Mouse (Mus musculus) neural tube, embryonic 10.5 days (tissue): ENCODE measurements around the gene Adcy4.

Experiments
- DNase-seq: peaks from one replicate; pipeline ENCODE4 v3.0.0-alpha.2; 2017; ENCODE audit warnings: low spot score; ENCODE audit errors: extremely low spot score

The Adcy4 gene

DNA sequence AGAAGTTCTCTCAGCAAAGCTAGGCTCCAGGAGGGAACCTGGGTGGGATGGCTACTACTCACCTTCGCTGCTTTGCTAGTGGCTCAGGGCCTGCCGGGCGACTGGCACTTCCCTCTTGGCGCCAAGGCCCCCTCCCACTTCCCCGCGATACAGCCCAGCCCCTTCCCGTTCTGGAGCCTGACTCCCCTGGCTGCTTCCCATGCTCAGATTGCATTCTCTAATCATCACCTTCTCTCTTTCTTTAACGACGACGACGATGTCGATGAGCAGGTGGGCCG lies at the start of gene Adcy4:
Adcy4 (minus strand) TSS at position 138 of the 278 bp plus-strand sequence.
- DNase-seq, result no peak

DNA sequence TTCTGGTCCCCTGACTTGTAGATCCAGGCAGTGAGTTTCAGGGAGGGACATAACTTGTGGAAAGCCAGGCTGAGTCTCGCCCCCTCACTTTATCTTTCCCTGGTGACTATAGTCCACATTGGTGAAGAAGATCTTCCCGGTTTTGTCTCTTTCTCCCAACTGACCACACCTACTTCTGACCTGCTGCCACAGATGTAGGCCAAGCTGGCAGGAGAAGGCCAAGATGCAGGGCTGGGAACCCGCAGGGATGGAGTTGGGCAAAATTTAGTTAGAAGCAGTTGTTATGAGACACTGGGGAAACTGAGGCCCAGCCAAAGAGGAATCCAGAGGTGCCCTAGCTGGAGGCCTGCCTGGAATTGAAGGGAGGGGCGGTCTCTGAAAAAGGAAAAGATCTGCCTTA lies 49.2 kb upstream of the Adcy4 start:
- no peak for DNase-seq

DNA sequence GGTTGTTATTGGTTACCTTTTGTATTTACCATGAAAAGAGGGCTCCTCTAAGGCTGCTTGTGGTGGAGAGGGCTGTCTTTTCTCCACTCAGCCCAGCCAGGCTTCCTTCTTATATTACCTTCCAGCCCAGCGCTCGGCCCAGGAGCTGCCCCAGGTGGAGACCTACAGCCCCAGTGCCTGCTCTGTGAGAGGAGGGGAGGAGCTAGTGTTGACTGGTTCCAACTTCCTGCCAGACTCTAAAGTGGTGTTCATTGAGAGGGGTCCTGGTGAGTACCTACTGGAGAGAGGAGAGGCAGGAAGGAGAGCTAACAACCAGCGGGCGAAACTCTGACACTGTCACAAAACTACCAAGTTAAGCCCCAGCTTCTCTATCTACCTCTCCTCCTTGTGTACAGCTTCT lies 46.4 kb upstream of the Adcy4 start:
- DNase-seq, result no peak

DNA sequence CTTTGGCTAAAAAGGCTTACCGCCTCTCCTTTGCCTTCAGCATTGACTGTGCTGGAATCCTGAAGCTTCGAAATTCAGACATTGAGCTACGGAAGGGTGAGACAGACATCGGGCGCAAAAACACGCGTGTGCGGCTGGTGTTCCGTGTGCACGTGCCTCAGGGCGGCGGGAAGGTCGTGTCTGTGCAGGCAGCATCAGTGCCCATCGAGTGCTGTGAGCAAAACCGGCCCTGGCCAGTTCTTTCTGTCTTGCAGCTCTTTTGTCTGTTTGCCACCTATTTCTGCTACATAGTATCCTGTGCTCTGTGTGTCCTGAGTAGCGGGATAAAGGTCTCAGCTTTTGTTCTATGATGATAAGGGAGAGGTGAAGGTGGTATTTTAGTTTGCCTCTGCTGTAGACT lies 46.0 kb upstream of the Adcy4 start:
- DNase-seq, result no peak

DNA sequence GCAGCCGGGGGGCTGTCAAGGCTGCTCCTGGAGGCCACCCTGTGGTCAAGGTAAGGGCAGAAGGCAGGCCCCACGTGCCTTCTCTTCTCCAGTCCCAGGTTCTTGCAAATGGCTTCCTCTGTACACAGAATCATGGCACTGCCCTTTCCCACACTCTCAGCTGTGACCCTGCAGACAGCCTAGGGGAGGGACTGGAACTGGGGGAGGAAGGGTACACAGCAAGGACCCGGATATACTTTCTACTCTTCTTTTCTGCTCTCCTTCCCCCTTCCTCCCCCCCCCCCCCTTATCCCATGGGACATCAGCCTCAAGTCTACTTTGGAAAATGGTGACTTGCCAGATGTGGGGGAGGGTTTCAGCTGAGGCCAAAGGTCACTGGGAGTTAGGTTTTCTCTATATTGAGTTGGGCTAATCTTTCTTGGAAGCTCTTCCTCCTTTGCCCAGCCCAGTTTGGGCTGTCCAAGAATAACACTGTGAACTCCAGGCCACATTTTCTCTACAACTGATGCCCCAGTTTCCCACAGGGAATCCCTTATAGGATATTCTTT lies 44.9 kb upstream of the Adcy4 start:
- no peak for DNase-seq

DNA sequence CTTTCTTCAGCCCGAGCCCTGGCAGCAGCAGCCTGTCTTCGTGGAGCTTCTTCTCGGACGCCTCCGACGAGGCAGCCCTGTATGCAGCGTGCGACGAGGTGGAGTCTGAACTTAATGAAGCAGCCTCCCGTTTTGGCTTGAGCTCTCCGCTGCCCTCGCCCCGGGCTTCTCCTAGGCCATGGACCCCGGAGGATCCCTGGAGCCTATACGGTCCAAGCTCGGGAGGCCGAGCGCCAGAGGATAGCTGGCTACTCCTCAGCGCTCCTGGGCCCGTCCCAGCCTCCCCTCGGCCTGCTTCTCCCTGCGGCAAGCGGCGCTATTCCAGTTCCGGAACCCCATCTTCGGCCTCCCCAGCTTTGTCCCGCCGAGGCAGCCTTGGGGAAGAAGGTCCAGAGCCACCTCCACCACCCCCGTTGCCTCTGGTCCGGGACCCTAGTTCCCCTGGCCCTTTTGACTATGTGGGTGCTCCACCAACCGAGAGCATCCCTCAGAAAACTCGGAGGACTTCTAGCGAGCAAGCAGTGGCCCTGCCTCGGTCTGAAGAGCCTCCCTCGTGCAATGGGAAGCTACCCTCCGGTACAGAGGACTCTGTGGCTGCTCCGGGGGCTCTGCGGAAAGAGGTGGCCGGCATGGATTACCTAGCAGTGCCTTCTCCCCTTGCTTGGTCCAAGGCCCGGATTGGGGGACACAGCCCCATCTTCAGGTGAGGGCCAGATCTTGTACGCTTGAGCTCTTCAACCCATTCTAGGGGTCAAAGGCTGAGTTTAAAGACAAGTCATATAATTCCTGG lies 42.9 kb upstream of the Adcy4 start:
- DNase-seq, result peak; percentile 64

DNA sequence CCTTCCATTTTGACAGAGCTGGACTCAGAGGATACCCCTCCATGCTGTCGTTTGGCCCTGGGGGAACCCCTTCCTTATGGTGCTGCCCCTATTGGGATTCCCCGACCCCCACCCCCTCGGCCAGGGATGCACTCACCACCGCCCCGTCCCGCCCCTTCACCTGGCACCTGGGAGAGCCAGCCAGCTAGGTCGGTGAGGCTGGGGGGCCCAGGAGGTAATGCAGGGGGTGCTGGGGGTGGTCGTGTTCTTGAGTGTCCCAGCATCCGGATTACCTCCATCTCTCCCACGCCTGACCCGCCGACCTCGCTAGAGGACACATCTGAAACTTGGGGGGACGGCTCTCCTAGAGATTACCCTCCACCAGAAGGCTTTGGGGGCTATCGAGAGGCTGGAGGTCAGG lies 42.2 kb upstream of the Adcy4 start:
- DNase-seq, result no peak

DNA sequence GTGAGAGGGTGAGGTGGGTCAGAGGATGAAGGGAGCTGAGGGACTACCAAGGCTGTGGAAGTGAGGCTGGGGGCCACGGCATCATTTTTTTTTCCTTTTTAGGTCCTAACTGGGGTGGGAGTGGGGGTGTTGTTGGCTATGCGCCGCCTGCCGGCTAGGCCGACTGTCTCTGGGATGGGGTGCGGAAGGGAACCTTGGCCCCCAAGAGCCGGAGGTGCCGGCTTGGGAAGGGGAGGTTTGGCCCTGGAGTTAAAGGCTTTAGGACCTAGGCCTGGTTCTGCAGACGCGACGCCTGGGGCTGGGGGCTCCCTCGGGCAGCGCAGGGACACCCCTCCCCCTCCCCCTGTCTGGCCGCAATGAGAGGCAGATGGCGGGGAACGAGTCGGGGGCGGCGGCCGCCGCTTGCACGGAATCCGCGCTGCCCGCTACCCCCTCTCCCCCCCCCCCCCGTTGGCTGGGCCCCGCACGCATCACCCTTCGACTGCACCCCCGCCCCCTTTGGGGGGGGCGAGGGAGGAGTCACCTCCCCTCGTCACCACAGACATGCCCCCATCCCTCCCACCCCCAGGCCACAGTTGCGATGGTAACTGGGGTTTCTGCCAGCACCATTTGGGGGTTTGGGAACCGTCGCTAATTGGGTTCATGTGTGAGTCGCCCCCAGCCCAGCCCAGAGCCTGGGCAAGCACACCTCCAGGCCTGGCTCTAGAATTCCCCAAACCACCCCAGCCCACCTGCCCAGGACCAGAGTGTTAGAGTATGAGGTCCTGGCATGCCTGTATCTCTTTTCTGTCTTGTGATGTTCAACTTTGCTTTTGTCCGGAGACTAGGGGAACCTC lies 41.5 kb upstream of the Adcy4 start:
- peak; percentile 76 for DNase-seq

DNA sequence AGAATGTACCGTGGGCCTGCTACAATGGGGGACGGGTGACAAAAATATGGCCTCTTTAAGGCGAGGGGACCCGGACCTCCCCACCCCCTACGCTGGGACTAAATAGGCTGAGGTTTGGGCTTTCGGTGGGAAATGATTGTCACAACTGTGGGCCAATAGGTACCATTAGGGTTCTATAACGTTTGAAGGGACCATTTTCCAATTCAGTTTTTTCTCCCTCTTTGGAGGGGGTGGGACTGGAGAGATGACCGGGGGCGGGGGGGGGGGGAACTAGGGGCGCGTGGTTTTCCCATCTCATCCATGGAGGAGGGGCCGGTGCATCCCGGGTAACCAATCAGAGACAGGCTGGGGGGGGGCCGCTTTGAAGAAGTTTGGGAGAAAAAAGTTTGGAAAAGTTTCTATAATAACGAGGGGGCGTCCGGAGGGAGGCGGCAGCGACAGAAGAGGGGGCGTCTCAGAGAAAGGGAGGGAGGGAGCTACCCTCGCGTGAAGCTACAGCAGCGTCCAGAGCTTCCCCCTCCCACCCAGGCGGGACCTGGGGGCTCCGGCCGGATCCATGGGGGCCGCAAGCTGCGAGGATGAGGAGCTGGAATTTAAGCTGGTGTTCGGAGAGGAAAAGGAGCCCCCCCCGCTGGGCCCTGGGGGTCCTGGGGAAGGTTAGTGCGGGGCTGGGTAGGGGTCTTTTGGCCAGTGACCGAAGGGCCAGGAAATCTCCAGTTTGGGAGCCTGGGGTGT lies 40.8 kb upstream of the Adcy4 start:
- peak; percentile 70 for DNase-seq

DNA sequence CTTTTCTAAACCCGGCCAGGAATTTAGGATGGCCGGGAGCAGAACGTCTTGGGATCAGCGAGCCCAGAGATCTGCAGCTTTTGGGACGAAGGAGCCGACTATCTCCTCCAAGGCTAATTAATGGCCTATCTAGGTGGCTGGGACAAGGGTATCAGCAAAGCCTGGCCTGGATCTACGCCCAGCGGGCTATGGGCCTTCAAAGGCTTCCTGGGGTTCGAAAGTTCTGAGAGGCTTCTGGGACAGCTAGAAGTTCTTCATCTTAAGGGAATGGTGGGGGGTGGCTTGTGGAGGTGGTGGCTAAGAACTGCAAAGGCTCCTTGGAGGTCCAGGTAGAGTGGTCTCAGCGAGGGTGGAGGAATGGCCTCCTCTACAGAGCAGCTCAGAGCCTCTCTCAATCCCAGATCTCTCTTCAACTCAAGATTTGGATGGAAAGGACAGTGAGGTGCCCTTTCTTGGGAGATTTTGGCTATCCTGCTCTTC lies 40.1 kb upstream of the Adcy4 start:
- peak; percentile 81 for DNase-seq

DNA sequence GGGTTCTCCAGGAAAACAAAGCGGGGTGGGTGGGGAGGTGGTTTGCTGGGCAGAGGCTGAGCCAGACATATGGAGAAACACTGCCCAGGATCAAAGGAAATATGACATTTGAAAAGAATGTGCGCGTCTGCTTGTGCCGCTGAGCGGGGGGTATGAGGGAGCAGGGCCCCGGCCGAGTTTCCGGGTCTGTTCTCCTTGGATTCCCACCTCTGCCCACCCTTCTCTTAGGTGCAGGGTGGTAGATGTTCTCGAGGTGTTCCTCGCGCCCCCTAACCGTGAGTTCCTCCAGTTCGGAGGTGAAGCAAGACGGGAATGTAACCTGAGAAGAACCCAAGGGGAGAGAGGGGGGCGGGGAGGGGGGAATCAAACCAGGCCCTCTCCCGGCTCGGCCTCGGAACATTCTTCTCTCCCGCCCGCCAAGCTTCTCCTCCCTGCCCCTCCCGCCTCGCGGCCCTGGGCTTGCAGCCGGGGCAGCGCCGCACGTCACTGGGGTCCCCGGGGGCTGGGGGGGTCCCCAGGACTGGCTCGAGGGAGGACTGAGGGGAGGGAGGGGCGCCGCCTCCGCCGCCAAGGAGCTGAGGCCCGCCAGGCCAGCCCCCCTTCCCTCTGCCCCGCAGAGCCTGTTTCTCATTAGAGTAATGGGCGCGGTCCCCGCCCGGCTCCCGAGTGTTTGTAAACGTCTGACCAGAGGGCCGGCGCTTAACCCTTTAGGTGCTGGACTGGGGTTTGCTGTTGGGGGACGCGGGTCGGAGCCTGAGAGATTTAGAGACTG lies 39.3 kb upstream of the Adcy4 start, which contains the start of gene Nfatc4:
Nfatc4 (plus strand) TSS at position 154 of the 772 bp plus-strand sequence.
- DNase-seq, result peak; percentile 99

DNA sequence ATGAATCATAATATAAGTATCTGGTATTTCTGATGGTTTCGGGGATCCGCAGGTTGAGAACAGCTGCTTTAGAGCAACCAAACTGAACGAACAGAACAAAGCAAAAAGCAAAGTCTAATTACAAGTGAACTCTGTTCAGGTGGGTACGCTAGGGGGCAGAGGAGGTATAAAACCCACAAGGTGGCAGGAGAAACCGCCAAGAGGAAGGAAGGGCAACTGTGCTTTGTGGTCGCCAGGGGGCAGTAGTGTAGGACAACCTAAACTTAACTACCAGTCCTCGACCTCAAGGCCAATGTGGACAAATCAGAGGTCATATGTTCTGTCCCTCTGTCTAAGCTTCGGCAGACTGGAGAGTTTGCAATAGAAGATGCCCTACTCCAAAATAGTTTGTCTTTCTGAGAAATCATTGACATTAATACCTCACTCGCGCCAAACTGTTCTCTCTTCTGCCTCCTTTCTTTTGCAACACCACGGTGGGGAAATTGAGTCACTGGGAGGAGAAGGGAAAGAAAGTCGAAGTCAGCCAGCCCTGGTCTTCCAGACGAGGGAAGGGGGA lies 38.6 kb upstream of the Adcy4 start:
- peak; percentile 83 for DNase-seq

DNA sequence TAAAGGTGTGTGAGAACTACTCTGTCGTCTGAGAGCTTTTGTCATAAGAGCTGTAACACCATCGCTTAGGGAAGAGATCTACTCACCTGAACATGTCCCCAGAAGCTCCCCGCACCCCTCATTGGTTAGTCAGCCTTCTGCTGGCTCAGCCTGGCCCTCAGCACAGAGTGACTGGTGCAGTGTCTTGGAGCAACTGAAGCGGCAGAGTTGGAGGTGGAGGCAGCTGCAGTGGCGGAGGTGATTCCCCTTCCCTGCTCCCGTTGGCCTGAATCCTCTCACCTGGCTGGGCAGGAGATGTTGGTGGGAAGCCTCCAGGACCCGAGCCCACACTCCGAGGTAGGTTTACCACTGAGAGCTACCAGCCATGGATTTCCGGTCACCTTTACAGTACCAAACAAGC lies 36.7 kb upstream of the Adcy4 start:
- DNase-seq, result no peak

DNA sequence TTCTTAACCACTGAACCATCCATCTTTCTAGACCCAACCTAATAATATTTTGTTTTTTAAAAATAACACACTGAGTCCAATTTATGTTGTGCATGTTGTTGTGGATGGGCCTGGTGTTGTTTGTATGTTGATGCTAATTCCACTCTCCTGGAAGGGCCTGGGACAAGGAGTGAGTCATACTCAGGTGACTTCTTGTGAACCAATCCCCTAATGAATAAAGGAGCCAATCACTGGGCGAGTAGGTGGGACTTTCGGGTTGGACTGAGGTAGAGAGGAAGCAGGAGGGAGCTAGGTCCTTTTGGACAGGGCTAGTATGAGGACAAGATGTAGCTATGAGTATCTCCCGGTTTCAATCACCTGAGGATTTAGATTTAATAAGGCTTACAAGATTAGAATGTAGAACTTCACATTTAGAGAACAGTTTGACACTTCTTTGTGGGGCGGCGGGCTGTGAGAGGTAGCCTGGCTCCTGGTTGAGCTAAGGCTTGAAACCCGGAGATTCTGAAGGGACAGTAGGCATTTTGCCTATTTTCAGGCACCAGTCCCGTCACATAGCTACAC lies 36.0 kb upstream of the Adcy4 start:
- DNase-seq, result no peak

DNA sequence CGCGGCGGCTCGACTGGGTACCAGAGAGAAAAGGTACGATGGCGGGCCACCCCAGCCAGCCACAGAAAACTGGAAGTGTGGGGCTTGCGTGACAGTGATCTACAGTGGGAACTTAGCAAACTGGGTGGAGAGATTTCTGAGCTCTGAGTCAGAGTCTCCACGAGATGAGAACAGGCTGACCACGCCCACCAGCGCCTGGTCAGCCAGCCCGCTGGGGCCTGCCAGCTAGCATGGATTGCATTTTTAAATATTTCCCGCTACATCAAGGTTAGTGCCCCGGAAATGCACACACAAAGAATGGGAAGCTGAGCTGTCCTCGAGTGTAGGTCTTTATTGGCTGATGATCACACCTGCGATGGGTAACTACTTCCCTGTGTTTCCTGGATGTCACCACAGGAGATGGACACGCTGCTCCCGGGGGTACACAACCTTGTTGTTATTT lies 31.4 kb upstream of the Adcy4 start:
- peak; percentile 47 for DNase-seq

DNA sequence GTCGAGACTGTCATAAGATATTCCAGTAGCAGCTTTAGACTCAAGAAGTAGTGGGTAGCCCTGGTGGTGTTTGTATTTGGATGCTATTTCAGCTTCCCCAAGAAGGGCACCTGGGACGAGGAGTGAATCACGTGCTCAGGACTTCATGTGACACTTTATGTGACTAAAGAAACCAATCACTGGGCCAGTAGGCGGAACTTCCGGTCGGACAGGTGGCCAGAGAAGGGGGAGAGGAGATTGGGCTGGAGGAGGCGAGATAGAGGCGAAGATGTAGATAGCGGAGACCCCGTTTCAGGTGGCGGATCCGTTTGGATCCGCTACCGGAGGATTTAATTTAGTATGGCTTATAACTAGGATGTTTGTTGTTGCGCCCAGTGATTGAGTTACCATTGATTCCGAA lies 31.0 kb upstream of the Adcy4 start:
- peak; percentile 60 for DNase-seq

DNA sequence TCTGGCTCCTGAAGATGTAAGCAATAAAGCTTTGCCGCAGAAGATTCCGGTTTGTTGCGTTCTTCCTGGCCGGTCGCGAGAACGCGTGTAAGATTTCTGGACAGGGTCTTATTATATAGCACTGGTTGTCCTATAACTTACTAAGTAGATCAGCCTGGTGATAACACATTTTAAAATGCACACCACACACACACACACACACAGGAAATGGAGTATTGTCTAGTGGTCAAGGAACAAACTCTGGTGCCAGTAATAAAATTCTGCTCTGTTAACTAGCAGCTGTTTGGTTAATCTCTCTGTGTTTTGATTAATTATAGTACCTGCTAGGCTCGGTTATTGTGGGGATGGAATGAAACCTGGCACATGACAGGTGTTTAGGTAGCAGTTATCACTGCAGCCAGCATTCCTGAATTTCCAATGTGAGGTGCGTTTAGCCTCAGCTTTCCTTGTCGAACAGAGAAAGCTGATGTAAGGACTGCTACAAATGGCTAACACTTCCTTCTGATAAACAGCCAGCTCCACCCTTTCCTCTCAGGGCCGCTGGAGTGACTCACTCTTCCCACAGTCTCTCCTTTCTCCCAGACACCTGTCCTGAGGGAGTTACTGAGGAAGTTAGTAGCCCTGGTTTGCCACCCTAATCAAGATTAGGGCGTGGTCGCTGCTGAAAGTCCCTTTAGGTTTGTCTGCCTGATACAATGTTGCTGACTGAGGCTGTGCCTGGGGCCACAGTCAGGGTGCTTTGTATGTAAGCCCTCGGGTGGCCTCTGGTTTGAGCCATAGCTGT lies 11.7 kb upstream of the Adcy4 start:
- DNase-seq, result no peak

DNA sequence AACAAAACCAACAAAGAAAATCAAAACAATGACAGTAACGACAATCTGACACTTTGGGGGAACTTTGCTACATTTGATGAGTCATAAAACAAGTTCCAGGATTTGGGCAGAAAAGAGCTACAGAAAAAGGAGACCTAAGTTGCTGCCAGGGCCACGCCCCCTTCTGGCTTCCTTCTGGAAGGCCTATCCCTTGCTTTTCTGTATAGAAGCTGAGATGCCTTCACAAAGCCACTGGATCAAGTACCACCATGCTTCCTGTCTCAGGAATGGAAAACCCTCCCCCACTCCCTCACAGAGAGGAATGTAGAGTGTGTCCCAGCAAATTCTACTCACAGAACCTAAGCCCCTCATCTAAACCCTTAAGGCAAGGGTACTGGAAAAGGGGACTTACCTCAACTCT lies 10.1 kb upstream of the Adcy4 start:
- no peak for DNase-seq

DNA sequence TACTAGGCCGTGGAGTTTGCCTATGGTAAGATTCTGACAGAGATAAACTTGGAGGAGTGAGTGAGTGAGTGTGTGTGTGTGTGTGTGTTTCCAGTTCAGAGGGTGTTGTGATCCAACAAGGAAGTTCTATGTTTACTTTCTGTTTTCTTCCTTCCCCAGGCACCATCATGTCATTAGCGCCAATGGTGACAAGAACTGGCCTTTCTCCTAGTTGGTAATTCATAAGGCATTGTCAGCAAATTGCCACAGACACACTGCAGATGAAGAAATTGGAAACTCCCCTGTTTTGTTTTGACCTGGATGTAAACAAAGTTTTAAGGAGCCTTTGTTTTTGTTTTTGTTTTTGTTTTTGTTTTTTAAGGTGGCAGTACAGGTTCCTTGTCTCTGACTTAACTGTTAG lies 9.6 kb upstream of the Adcy4 start:
- no peak for DNase-seq
